Mouse (Mus musculus) mouse embryonic stem cell (cell line): ENCODE data around the gene Unc50.

ENCODE experiments used
- in situ Hi-C, 2 experiments: fragments of 300-500 bp; cut with MboI; formaldehyde crosslinking; loops; 1 replicate in 1 of 2; 3 replicates in 1 of 2; pipeline ENCODE4 v1.14.3; 2019 to 2020; ENCODE audit warnings: low sequenced_read_pairs in 2 of 2, low pct_unique_long_range_greater_than_20kb in 1 of 2, mixed read lengths in 1 of 2; ENCODE audit not compliant: unreplicated experiment in 1 of 2

Unc50 gene

DNA sequence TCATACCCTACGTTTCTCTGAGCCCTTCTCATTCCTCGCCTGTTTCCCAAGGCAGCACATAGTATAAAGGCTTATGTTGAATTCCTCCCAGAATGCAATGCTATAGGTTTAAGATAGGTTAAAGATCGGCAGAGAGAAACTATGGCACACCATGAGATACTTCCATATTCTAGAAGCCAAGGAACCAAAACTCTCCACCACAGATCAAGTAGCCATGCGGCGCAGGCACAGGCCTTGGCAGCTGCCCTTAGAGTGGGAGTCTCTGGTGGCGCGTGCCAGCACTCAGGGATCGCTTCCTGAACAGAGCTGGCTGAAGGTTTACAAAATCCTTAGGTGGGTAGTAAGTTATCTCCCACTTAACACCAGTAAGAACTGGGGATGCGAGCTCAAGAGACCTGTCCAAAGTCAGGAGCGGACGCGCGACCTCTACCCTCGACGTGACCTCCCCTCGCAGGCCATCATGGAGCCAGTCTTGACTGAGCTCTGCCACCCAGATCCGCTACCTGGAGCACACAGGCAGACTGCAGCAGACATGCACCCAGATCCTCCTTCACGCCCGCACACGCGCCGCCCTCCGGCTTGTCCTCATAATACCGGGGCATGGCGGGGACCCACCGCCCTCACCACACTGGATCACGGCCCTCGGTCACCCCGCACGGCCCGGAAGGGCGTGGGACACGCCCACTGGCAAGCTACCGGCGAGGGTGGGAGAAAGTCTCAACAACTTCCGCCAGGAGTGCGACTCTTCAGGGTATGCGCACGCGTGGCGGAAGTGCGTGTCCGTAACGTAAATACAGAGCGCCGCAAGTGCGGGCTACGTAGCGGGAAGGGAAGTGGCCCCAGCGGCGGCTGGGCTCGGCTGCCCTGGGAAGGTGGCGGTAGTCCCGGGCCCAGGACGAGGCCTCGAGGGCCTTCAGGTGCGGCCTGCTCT is at the start of gene Unc50, which contains the start of gene Coa5:
Gene Unc50, plus strand, starts transcription at position 774 of the 931 bp plus-strand sequence.
Gene Coa5, minus strand, starts transcription at position 738 of the 931 bp plus-strand sequence.
- in situ Hi-C loops = no loop called here

DNA sequence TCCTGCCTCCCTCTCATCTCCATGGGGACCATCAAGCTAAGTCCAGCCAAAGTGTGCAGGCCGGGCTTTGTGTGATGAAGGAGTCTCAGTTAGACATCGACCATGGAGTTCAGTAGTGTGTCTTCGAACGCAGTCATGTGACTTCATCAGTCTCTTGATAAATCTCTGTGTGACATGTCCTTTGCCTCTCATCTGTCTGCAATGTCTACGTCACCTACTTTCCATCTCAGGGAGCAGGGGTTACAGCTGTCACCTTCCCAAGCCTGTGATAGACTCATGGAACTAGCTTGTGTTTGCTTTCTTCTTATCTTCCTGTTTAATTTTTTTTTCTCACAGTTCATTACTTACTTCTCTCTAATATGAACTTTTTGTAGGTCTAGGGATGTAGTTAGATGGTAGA is 49.0 kb upstream of the Unc50 start:
- in situ Hi-C loops = no loop called here

DNA sequence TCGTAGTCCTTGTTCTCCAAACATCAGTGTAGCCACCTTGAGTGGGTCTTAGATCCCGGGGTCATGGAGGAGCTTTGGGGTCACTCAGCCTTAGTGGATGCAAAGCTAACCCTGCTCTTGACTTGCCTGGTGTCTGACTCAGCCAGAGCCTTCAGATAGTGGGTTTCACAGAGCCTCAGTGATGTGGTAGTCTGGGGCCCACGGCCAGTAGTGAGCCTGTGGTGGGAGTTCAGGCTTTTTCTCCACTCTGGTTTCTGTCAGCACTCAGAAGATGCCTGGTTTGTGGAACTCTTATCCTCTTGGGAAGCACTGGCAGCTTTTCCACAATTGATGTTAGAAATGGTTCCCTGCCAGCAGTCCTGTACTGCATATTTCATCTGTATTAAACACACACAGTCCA is 45.6 kb upstream of the Unc50 start:
- in situ Hi-C loops = no loop called here

DNA sequence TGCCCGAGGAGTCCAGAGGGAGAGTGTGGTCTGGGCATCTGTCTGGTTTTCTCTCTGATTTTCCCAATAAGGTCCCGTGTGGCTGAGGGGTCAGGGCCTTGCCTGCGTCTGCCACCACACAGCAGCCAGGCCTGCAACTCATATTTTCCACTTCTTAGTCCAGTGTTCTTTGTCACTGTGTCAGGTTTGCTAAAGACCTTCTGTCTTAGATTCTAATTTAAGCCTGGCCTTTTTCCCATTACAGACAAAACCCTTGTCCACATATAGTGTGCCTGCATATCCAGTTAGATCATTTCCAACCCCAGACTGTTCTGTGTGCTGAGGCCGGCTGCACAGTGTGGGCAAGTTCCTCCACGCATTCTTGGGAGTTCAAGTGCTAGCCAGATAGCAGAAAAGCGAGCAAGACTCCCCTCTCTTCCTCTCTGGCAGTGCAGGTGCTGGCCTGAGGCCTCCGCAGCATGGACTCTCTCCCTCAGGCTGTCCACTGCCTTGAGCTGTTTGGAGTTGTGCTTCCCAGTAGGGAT is 43.4 kb upstream of the Unc50 start:
- in situ Hi-C loops = no loop called here

DNA sequence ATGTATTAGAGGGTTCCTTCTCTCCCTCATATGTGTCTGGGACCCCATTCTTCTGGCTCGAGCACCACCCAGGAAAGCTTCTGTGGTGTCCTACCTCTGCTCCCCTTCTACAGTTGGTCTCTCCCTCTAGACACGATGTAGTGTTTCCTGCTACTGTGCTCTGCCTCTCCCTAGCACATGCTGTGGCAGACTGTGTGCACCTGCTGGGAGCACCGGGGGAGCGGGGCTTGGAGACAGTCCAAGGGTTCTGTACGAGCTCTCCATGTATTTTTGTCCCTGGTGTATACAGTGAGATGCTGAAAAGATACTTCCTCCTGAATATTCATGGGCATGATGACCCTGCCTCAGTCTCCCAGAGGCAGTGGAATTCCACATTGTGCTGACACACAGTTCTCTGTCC is 36.8 kb upstream of the Unc50 start:
- in situ Hi-C loops = no loop called here

DNA sequence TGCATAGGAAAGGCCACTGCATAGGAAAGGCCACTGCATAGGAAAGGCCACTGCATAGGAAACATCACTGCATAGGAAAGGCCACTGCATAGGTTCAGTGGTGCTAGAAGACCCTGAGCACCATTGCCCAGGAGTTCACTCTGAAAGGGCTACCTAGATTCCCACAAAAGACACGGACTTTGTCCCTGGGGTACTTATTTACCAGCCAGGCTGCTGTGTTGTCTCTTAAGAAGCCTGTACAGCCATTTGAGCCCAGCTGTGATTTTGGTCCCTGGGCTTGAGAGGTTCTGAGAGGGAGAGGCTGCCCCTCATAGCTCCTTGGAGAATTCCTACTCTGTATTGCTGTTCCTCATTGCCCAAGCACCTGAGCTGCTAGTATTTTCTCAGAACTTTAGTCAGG is 33.5 kb upstream of the Unc50 start:
- in situ Hi-C loops = no loop called here

DNA sequence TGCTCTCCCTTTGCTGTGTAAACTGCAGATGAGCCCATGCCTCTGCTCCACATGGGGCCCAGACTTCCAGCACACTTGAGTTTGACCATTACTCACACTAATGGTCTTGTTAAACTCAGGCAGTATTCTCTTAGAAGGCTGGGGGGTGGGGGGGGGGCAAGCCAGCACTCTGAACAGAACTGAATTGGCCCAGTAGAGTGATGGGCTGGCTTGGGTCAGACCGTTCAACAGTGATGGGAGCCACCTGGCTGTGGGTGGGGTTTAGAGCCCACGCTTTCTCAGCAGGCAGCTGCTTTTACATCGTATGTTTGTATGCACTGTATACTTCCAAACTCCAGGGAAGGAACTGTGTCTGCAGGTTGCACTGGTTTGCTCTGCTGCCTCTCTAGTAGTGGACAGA is 31.0 kb upstream of the Unc50 start:
- in situ Hi-C loops = no loop called here

DNA sequence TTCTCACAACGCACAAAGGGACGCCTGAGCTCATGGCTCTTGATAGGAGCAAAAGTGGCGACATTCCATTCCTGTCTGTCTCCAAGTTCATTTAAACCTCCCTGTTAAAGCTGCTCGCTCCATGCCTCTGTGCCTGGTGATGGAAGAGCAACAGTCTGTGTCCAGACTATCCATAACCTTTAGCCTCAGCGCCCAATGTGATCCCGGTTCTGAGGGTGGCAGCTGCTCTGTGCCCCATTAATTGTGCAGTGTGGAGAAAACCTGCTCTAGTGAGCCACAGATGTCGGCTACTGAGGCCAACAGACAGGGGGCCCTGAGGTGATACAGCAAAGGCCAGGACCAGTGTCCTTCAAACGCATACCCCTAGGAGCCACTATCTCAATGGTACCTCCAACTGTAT is 30.2 kb upstream of the Unc50 start:
- in situ Hi-C loops = loop anchor here (5.0 to 10.0 kb wide), 2 partner anchors 127 to 135 kb away; no protein-coding TSS in a partner anchor

DNA sequence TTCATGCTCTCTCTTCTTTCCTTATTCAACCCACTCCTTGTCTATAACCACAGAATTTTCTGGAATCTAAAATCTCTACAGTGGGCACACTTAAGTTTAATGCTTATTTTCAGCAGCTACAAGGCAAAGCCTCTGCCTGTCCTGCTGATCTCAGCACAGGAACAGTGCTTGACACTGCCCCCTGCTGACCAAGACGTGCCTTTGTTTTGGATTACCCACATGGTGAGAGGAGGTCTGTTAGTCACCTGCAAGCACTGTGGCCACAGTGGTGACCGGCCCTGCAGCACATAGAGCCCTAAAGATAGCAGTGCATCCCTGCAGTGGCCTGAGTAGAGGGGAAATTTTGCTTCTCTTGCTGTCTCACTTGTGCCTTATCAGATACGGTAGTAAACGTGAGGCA is 28.3 kb upstream of the Unc50 start:
- in situ Hi-C loops = loop anchor here (5.0 to 10.0 kb wide), 2 partner anchors 129 to 137 kb away; no protein-coding TSS in a partner anchor

DNA sequence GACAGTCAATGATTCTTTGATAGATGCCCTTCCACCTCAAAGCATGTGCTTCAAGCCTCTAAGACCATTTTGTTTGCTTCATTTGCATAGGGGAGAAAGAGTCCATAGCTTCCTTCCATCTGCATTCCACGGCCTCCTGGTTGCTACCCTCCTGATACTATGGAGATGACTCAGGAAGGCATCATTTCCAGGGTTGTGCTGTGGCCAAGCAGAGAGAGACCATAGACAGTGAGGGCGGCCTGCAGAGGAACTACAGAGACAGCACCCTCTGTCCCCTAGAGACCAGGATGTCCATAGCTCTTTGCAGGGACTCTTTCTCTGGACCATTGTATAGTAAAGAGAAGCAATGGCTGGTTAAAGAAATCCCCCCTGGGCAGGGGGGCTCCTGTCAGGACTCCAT is 24.8 kb upstream of the Unc50 start:
- in situ Hi-C loops = loop anchor here in 1 of 2 experiments (10.0 kb wide), 1 partner anchor 140 kb away; no protein-coding TSS in a partner anchor

DNA sequence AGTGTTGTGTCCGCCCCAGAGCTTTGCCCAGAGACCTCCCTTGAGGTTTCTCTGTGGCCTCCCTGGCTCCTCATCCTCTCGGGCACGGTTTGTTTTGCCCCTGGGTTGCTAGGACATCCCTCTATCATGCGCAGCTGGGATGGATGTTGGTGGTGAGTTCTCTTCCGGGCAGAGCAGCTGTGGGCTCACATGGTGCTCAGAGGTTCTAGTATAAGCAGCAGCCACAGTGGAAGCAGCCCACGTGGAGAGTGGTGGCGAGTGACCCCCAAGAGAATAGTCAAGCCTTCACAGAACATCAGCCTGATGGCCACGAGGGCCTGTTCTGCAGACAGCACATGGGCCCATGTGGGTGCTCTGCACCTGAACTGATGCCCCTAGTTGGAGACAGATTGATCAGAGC is 22.7 kb upstream of the Unc50 start:
- in situ Hi-C loops = loop anchor here in 1 of 2 experiments (10.0 kb wide), 1 partner anchor 142 kb away; no protein-coding TSS in a partner anchor

DNA sequence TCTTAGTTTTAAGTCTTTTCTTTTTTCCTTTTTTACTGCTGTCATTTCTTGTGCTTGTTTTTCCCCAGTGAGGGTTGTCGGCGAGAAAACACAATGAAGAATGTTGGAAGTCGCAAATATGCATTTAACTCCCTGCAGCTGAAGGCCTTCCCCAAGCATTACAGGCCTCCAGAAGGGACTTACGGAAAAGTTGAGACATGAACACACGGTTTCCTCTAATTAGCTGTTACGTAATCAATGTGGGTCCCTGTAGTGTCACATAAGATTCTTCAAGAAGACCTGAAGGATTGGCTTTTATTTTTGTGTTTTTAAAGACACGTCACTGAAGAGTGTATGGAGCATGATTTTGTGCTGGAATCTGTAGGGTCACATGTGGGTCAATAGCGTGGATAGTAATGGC is 21.9 kb upstream of the Unc50 start:
- in situ Hi-C loops = loop anchor here in 1 of 2 experiments (10.0 kb wide), 1 partner anchor 143 kb away; no protein-coding TSS in a partner anchor

DNA sequence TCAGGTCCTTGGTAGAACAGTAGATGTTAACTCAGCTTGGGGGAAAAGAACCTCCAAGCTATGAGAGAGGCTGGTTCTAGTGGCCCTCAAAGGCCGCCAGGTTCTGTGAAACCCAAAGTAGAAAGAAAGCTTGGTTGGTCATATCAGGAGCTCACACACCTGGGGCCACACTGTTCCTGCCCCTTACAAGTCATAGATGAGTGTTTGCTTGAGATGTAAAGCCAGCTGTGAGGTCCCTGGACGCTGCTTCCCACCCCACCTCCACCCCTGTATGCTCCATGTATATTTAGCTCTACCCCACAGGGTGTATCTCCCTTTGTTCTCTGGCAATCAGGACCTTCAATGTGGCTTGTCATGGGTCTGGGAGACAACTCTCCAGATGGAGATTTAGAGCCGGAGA is 21.3 kb upstream of the Unc50 start:
- in situ Hi-C loops = loop anchor here in 1 of 2 experiments (10.0 kb wide), 1 partner anchor 144 kb away; no protein-coding TSS in a partner anchor

DNA sequence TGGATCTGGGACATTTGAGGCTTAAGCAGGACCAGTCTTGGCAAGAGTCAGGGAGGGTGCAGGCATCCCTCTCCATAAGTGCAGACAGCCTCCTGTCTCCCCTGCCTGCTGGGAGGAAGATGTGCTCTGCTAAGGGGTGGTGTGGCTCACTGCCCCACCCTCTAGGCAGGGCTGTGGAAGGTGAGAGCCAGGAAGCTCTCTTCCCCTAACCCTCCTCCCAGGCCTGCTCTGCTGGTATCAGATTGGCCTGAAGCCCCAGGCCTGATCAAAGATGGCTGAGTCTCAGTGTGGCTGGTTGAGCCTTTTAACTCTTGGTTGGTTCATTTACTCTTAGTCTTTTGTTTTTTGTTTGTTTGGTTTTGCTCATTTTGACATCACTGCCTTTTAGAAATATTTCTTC is 20.3 kb upstream of the Unc50 start:
- in situ Hi-C loops = loop anchor here in 1 of 2 experiments (10.0 kb wide), 1 partner anchor 145 kb away; no protein-coding TSS in a partner anchor

DNA sequence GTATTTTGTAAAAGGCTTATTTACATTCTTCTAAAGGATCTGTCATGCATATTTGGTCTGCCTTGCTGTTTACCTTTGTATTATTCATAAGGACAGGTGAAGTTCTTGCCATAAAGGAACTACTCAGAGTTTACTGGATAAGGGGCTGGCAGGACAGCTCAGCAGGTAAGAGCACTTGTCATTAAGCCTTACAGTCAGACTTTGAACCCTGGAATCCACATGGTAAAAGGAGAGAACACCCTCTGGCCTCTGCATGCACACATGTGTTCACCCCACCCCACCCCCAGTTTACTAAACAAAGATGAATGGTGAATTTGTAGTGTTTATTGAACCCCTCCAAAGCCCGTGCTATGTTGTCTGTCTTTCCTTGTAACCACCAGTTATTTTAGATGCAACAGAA is 14.5 kb upstream of the Unc50 start:
- in situ Hi-C loops = no loop called here

DNA sequence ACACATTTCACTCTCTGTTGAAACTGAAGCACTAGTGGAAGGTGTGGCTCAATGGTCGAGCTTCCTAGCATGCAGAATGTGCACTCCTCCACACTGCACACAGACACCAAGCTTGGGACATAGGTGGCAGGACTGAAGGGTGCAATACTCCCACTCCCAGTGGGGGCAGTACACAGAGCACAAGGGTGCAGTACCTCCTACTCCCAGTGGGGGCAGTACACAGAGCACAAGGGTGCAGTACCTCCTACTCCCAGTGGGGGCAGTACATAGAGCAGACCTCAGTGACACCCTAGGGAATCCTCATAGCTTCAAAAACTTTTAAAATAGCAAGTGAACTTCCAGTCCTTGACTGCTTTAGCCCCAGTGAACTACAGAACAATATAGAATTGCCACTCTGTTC is 10.5 kb upstream of the Unc50 start:
- in situ Hi-C loops = no loop called here

DNA sequence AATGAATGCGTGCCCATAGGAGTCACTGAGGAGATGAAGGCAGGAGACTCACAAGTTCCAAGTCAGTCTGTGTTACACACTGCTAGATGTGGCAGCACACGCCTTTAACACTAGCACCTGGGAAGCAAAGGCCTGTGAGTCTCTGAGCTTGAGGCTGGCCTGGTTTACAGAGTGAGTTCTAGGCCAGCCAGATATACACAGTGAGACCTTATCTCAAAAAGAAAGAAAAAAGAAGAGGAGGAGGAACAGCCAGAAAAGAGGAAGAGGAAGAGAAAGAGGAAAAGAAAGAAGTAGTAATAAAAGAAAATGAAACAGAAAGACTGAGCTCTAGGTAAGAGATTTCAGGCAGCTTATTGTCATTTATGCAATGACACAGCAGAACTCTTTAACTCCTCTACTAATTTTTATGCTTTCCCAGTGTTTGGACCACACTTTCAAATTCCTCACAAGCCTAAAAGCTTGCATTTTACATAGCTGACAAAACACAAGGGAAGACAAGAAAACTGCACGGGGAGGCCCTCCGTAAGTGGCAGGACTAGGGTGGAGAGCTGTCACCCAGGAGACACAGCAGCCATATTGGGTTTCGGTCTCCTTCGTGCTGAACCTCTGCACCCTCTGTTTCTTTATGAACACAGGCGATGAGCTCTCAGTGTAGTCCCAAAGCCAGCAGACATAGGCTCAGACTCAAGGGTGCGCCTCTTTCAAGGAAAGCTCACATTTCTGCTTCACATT is 2.6 kb upstream of the Unc50 start:
- in situ Hi-C loops = no loop called here

DNA sequence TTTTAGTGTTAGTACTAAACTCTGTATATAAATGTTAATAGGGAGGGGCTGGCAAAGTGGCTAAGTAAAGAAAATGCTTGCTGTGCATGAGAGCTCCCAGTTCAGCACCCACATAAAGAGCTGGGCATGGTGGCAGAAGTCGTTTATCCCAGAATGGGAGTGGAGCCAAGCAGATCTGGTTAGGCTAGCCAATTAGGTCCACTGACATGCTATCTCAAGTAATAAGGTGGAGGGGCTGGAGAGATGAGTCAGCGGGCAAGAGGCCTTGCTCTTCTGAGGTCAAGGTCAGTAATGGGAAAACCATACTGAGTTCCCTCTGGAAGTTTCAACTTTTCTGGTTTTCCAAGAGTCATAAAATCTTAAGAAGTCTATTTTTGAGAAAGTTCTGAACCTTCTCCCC is 1.0 kb upstream of the Unc50 start:
- in situ Hi-C loops = no loop called here

DNA sequence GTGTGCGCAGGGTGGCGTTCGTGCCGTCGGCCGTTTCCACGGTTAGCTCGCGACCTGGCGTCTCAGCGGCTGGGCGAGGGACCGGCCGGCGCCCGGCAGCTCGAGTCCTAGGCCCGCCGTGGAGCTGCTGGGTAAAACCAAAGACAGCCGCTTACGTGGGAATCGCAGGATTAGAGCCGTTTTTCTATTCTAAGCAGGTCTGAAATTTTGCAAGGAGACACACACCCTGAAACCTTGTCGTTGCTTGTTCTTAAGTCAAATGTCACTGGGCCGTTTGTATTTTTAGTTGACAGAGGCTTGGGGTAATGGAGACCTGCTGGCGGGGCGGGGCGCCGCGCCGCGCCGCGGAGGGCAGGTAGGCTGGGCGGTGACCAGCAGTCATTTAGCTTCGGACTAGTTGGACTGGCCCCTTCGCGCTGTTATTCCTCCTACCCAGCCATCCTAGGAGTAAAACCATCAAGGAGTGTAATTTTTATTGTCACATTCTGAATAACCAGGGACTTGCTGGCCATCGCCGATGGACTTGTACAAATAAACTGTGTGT is 430 bp downstream of the Unc50 start:
- in situ Hi-C loops = no loop called here
